Mouse (Mus musculus): ENCODE measurements around the gene Emilin1. TPM values are rescaled to one million over a fixed set of nuclear protein-coding genes. Genes with fewer than 3 reads are reported as not detected.
A peak's percentile ranks its signal among the peaks of the same experiment; 100 is the strongest.

The Emilin1 gene
- total and polyA plus RNA-seq, 2 experiments from 2014 or later: 9.0 to 11.8 TPM

DNA sequence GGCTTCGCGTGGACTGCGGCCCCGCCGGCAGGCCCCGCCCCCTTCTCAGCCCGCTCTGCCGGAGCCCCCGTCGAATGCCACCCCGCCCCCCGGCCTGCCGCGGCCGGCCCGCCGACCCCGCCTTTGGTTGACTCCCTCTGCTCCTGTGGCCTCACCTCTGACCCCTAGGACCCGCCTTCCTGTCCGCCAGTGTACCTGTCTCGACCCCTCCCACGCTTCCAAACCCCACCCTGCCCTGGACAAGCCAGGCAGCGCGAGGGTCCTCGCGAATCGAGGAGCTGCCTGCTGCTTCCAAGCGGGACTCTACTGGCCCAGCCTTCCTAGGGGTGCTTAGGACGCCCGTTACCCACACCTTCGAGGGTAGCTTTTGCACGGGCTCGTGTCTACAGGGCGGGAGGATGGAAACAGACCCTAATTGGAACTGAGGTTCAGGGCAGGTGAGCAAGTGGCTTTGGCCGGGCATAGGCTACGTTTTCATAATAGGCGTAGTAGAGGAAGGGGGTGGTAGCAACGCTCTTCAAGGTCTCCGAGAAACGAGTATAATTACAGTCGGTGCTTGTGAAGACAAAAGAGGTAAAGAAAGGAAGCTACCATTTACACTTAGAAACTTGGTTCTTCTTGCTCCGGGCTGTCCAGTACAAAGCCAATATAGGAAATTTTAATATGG is 24.0 kb upstream of the Emilin1 start:
- H3K4me2 ChIP-seq (ENCODE audit: low read depth, low read length, poor library complexity, severe bottlenecking): peak overlapping the region; percentile 78
- peak; percentile 4; the same call in 1 of the 2 replicates for ATAC-seq (ENCODE audit: low FRiP score)

DNA sequence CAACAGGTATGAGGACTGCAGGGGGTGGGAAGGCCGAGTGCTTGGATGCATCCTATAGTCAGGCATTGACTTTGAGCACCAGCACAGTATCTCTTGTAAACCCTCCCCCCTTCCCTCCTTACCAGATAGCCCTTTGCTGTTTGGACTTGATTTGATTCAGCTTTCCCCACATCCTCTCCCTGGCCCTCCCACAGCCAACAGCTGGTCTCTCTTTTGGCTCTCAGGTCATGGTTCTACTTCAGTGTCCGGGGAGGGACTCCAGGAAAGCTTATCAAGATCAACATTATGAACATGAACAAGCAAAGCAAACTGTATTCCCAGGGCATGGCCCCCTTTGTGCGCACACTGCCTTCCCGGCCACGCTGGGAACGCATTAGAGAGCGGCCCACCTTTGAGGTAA is 22.8 kb upstream of the Emilin1 start:
- H3K27me3 ChIP-seq (ENCODE audit: insufficient read depth, low read length): no peaks in the 10 kb centered on the region
- WGBS: 86% methylated on average over 7 of the region's 7 CpGs
- peak overlapping the region; percentile 78 for H3K4me2 ChIP-seq (ENCODE audit: low read depth, low read length, poor library complexity, severe bottlenecking)
- no peak for DNase-seq (ENCODE audit: low spot score)
- TF ChIP-seq CTCF (IDR thresholded peaks at IDR 0.05): no peak
- no peaks in the 10 kb centered on the region for H3K9me3 ChIP-seq (ENCODE audit: low read length)
- peak overlapping the region; percentile 80; the same call in 1 of the 2 replicates for H3K4me3 ChIP-seq (ENCODE audit: low read depth, low read length)
- peaks cover 7% of the 10 kb centered on the region; the same call in 1 of the 2 replicates for H3K4me1 ChIP-seq (ENCODE audit: insufficient read depth, low read length)
- peaks cover 43% of the 10 kb centered on the region for H3K36me3 ChIP-seq (ENCODE audit: insufficient read depth, low read length)
- no peak for ATAC-seq (ENCODE audit: low FRiP score)
- peak overlapping the region; percentile 90 for H3K9ac ChIP-seq (replicated peaks; ENCODE audit: low read length, poor library complexity, severe bottlenecking)
- peak overlapping the region; percentile 83; the same call in 1 of the 2 replicates for H3K27ac ChIP-seq (ENCODE audit: low read depth, low read length)

More for the DNA sequence above, 24.0 kb upstream of the Emilin1 start:
- Histone ChIP-seq H3K9me3 (ENCODE audit: low read length) (no peaks in the 10 kb centered on the region), H3K27ac (ENCODE audit: low read depth, low read length) (peak overlapping the region; percentile 83), H3K4me3 (ENCODE audit: low read depth, low read length) (peak overlapping the region; percentile 80), H3K9ac (replicated peaks; ENCODE audit: low read length, poor library complexity, severe bottlenecking) (peak overlapping the region; percentile 90), H3K36me3 (ENCODE audit: insufficient read depth, low read length) (peaks cover 32% of the 10 kb centered on the region), H3K27me3 (ENCODE audit: insufficient read depth, low read length) (no peaks in the 10 kb centered on the region), H3K4me1 (ENCODE audit: insufficient read depth, low read length) (peaks cover 7% of the 10 kb centered on the region; the same call in 1 of the 2 replicates)
- WGBS: 1% methylated on average over 24 of the region's 42 CpGs
- no peak for TF ChIP-seq CTCF (IDR thresholded peaks at IDR 0.05)
- DNase-seq (ENCODE audit: low spot score): peak; percentile 57

DNA sequence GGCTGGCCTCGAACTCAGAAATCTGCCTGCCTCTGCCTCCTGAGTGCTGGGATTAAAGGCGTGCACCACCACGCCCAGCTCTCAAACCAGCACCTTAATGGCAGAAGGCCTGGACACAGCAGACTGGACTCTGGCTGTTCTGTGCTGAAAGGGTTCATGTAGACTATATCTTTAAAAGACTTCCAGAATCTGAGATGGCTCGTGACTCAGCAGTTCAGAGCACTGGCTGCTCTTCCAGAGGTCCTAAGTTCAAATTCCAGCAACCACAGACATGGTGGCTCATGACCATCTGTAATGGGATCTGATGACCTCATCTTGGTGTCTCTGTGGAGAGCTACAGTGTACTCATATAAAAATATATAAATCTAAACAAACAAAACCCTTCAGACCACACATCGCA is 11.3 kb upstream of the Emilin1 start:
- 97% methylated on average over 5 of the region's 5 CpGs for WGBS
- H3K9ac ChIP-seq (replicated peaks; ENCODE audit: low read length, poor library complexity, severe bottlenecking): no peak overlapping the region
- no peak overlapping the region for H3K4me3 ChIP-seq (ENCODE audit: low read depth, low read length)
- H3K4me2 ChIP-seq (ENCODE audit: low read depth, low read length, poor library complexity, severe bottlenecking): no peak overlapping the region
- H3K9me3 ChIP-seq (ENCODE audit: low read length): no peaks in the 10 kb centered on the region
- ATAC-seq (ENCODE audit: low FRiP score) (no peak), DNase-seq (ENCODE audit: low spot score) (no peak)
- H3K4me1 ChIP-seq (ENCODE audit: insufficient read depth, low read length): 0 out of 2 replicates have a peak, but pooled peaks cover 4% of the 10 kb centered on the region
- H3K36me3 ChIP-seq (ENCODE audit: insufficient read depth, low read length): peaks cover 38% of the 10 kb centered on the region
- TF ChIP-seq CTCF (IDR thresholded peaks at IDR 0.05): no peak
- H3K27ac ChIP-seq (ENCODE audit: low read depth, low read length): no peak overlapping the region
- H3K27me3 ChIP-seq (ENCODE audit: insufficient read depth, low read length): no peaks in the 10 kb centered on the region

- TF ChIP-seq CTCF (IDR thresholded peaks at IDR 0.05): no peak
- Histone ChIP-seq H3K4me2 (ENCODE audit: low read depth, low read length, poor library complexity, severe bottlenecking) (peak within 1 kb of the TSS; percentile 91), H3K27ac (ENCODE audit: low read depth, low read length) (peak within 1 kb of the TSS; percentile 71), H3K9ac (replicated peaks; ENCODE audit: low read length, poor library complexity, severe bottlenecking) (peak within 1 kb of the TSS; percentile 66), H3K9me3 (ENCODE audit: low read length) (no peaks in the 10 kb centered on the region), H3K4me3 (ENCODE audit: low read depth, low read length) (peak within 1 kb of the TSS; percentile 68), H3K4me1 (ENCODE audit: insufficient read depth, low read length) (peaks cover 8% of the 10 kb centered on the region; the same call in 1 of the 2 replicates), H3K27me3 (ENCODE audit: insufficient read depth, low read length) (no peaks in the 10 kb centered on the region), H3K36me3 (ENCODE audit: insufficient read depth, low read length) (peaks cover 29% of the 10 kb centered on the region)
- DNase-seq (ENCODE audit: low spot score) (peak; percentile 96), ATAC-seq (ENCODE audit: low FRiP score) (peak; percentile 94)
- under 1% methylated on average over 58 of the region's 58 CpGs for WGBS
Observed at GRCm38 (mm10) chr5:30907413-30908059, 5.7 kb upstream of the Emilin1 start, which contains the start of gene Ost4. TSS of gene Ost4 (minus strand) at chr5:30907788.

DNA sequence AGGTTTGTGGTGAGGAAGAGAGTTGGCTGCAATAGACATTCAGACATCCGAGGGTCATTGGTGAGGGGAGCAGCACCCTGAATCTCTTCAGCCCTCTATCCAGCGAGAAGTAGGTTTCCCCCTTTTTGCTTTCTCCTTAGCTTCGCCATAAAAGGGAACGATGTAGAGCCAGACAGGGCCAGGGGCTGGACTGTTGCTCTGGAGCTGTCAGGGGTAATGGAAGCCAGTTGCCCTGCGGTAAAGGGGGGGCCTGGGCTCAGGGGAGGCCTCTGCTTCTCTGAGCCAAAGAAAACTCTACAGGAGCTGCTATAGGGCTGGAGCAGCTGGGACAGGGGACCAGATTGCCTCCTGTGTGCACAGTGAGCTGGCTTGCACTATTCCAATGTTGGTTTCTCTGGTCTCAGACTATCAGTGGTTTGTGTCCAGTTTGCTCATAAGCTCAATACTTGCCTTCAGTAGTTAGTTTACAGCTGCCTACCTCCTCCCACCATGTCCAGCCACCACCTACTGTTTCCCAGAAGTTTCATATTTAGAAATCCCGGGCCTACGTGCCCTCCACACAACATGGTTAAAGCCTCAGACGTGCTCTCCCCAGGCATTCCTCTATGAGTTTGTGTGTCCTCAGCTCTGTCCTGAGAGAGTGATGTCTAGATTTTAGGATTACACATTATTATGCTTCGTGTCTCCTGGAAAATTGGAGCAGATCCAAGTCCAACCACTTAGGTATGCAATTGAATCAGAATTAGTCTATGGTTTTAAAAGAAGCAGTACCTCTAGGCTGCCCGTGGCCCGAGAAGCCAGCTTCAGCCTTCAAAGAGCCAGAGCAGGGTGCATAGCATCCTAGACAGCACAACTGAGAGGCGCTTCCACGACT is 4.5 kb upstream of the Emilin1 start:
- Histone ChIP-seq H3K27ac (ENCODE audit: low read depth, low read length) (peak overlapping the region; percentile 71; the same call in 1 of the 2 replicates), H3K36me3 (ENCODE audit: insufficient read depth, low read length) (peaks cover 19% of the 10 kb centered on the region), H3K4me1 (ENCODE audit: insufficient read depth, low read length) (peaks cover 8% of the 10 kb centered on the region; the same call in 1 of the 2 replicates), H3K9me3 (ENCODE audit: low read length) (no peaks in the 10 kb centered on the region), H3K27me3 (ENCODE audit: insufficient read depth, low read length) (no peaks in the 10 kb centered on the region), H3K4me3 (ENCODE audit: low read depth, low read length) (peak overlapping the region; percentile 68), H3K4me2 (ENCODE audit: low read depth, low read length, poor library complexity, severe bottlenecking) (peak overlapping the region; percentile 91), H3K9ac (replicated peaks; ENCODE audit: low read length, poor library complexity, severe bottlenecking) (peak overlapping the region; percentile 66)
- DNase-seq (ENCODE audit: low spot score): no peak
- no peak for ATAC-seq (ENCODE audit: low FRiP score)
- no peak for TF ChIP-seq CTCF (IDR thresholded peaks at IDR 0.05)
- WGBS: 54% methylated on average over 13 of the region's 13 CpGs
